Mouse (Mus musculus): ENCODE data around the gene Fam181a.

Gene Fam181a

DNA sequence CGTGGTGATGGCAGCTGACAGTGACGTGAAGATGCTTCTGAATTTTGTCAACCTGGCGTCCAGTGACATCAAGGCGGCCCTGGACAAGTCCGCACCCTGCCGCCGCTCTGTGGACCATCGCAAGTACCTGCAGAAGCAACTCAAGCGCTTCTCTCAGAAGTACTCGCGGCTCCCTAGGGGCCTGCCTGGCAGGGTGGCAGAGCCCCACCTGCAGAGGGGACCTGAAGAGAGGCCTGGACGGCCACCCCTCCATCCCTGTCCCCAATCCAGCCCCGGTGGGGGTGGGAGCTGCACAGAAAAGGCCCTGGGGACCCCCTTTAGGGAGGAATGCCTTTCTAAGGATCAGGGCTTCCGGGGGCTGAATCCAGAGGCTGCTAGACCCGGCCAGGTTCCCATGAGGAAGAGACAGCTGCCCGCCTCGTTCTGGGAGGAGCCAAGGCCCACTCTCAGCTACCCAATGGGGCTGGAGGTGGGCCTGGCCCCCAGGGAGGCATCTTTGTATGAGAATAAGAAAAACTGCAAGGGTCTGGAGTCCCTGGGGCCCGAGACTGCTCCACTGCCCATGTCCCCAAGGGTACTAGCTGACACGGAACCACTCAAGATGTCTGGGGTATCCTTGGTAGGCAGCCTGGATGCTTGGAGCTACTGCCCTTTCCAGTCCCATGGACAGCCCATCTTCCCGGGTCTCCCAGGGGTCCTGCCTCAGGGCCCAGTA, 5.2 kb downstream of the Fam181a start:
- no peak for DNase-seq

DNA sequence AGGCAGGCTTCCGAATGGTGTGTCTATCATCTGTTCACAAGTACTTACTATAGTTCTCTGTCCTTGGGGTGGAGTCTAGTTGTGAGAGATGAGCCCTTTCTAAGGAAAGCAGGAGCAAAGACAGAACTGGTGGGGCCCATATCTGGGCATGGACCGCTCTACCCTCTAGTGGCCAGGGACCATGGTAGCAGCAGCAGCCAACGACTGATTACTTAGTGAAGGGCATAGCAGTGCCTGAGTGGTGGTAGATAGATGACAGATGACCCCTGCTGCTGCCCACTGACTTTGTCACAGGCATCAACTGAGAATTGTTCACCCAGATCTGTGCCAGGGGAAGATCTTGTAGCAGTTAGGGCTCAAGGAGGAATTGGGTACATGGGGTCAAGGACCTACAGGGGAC, 12.0 kb downstream of the Fam181a start:
- DNase-seq = peak; percentile 65

DNA sequence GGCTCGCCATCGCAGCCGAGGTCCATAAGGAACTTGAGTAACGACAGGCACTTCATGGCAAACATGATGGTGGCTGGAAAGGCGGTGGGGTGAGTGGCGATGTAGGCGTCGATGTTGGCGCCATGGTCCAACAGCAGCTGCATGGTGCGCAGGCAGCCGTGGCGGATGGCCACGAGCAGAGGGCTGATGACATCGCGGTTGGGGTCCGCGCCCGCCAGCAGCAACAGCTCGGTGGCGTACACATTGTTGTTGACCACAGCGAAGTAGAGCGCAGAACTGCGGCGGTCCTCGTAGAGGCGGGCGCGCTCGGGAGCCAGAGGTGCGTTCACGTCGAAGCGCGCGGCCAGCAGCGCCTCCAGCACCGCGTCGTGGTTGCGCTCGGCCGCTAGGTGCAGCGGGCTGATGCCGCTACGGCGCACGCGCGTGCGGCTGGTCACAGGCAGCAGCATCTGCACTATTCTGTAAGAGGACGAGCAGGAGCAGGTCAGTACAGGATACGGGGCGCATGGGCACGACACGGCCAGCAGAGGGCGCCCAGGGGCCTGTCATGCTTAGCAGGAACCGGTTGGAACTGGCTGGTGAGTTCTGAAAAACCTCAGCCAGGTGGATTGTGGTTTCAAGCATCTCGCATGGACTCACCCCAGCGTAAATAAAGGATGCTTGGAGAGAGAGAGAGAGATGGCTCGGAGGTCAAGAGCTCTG, 14.5 kb downstream of the Fam181a start:
- peak; percentile 97 for DNase-seq

DNA sequence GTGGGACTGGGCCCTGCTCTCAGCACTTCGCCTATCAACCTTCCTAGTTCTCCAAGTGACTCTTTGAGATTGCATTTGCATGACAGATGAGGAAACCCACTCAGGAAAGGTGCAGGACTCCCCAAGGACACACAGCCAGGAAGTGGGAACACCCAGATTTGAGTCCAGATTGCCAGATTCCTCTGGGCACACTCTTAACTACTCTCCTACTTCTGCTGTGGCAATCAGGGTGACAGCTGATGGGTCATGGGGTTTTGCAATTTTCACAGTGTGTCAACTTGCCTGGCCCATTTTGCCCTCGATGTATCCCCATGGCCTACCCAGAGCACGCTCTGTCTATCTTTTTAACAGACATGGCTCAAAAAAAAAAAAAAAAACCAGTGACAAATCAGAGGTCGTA, 15.8 kb downstream of the Fam181a start:
- no peak for DNase-seq

DNA sequence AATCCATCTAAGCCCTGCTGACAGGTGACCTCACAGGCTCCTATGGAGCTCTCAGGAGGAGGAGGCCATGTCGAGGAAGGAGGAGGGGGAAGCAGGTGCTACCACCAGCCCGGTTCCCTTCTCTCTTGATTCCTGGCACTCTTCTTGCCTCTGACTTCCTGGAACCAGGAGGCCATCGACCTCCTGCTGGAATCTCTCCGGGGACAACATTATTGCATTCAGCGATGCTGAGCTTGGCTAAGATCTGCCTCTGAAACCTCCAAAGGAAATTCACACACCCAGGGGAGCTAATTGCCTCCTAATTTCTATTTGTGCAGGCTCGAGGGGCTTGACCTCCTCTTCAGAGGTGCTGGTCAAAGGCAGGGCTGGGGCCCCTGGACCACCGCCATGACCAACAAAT, 16.3 kb downstream of the Fam181a start:
- DNase-seq = no peak

DNA sequence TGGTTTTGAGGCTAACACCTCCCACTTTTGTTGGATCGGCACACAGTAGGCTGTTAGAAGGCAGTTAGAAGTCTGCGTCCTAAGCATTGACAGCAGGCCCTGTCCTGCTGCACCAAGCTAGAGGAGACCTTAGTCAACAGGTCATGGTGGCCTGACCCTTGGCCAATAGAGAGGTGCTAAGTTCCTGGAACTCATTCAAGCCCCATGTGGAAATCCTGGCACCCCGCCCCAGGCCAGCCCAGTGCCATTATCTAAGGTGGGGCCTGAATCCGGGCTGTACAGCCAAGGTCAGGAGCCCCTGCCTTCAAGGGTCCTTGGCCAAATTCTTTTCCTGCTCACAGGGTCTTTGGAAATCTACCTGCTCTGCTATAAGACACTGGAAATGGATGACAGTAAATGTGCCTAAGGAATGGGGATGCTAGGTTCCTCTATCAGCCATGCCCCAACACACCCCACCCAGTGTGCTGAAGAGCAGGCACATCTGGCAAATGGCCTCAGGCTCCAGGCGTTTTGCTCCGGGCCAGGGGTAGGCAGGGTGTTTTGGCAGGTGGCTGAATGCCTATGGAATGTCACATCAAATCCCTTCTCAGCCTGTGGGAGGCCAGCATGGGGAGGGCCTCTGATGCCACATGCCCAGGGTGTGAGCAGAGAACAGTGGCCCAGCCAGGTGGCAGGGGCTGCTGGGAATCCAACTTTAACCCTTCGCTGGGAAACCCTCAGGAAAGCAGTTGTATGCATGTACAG, 17.8 kb downstream of the Fam181a start:
- peak; percentile 22 for DNase-seq

DNA sequence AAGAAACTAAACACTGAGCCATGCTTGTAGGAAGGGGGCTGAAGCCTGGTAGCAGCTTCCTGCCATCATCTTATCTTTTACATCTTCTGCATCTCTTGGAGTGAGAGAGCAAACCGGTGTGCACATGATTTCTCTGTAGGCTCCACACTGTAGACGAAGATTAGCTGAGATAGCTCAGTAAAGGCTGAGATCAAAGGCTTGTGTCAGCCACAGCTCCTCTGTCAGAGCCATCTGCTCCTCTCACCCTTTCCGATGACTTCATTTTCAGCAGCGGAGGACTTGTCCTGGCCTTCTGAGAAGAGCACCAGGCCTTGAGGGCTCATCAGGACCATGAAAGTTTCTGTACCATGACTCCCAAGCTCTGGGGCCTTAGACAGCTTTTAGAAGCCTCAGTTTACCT, 20.7 kb downstream of the Fam181a start:
- peak; percentile 64 for DNase-seq

DNA sequence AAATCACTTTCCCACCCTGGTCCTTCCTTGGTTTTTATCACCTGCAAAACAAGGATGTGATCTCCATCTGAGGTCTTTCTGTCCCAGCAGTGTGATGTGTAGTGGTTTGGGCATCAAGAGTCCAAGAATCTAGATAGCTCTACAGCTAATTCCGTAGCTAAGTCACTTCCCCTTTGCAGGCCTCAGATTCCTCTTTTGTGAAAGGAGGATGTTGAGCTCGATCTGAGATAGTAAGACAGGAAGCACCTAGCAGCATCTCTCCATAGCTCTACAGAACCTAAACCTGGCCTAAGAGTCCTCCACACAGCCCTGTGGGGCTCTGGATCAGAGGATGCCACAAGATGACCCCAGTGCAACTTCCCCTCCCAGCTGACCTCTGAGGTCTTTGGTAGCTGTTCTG, 22.1 kb downstream of the Fam181a start:
- DNase-seq = no peak

- no peak for DNase-seq
Observed at GRCm38 (mm10) chr12:103333426-103333825, 22.7 kb downstream of the Fam181a start.

DNA sequence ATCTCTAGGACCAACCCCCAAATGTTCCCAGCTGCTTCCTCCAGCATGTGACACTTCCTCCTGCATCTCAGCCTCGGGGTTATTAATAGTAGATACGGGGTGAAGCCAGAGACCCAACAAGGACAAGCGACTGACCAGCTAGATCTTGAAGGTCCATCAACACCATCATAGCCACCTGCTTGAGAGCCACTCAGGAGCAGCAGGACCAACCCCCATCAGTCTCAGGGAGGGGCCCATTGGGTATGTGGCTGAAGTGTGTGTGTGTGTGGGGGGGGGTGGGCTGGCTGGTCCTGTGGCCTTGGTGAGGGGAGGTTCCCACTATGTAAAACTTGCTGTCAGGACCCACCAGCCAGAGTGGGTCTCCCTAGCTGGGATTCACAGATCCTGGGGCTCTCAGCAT, 26.0 kb downstream of the Fam181a start:
- no peak for DNase-seq

DNA sequence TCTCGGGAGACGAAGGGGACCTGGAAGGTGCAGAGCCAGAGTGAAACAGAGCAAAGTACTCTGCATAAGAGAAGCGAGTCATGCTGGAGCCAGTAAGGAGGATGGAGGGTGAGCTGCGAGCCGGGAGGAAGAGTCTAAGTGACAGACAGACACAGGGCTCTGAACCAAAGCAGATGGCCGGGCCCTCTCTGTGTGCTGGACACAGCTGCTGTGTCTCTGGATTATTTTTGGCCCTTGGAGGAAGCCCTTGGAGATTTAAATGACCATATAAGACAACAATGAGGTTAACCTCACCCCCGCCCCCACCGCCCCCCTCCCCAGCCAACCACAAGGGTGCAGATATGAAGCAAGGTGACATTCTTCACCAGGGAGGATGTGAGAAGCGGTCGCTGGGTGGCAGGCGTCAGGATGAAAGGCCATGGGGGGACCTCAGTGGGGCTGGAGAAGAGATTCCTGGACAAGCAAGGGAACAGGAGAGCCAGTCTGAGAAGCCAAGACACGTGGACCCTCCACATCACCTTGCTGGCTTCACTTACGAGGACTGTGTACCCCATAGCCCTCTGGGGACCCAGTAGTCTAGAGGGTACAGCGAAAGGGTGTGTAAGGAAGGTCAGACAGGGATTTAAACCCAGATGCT, 27.5 kb downstream of the Fam181a start:
- DNase-seq = no peak

GRCm38 (mm10) chr12:103341212-103341611, 30.4 kb downstream of the Fam181a start:
- DNase-seq = no peak

- DNase-seq = peak; percentile 62
Observed at GRCm38 (mm10) chr12:103343456-103343855, 32.7 kb downstream of the Fam181a start.

DNA sequence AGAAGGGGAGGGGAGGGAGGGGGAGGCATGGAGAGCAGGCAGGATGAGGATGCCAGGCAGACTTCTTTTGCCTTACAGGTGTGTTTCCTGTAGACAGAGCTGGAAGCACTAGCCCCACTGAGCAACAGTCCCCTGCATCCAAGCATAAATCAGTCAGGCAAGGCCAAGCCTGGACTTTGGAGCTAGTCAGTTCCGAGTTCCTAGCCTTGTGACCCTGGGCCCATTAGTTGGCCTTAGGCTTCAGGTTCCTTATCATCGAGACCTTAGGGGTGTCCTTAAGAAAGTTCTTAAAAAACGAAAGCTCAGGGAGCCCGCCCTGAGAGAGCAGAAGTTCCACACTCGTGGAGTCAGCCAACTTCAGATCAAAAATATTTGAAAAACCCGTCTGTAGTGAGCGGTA, 34.2 kb downstream of the Fam181a start:
- DNase-seq = no peak

DNA sequence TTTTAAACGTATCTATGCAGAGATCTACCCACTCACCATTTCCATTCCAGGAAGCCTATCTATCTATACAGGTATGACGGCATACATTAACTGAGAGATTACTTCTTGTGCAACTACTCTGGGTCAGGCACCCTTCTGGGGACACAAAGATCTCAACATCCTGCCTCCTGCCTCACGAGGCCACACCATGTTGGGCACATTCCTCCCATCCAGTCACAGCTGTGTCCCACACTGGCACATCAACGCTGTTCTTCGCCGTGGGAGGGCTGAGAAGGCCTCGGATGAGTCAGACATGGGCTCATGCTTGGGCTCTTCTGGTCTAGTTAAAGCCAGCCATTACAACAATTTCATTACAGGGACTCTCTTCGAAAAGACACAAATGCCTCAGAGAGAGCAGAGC, 36.2 kb downstream of the Fam181a start:
- DNase-seq = no peak

DNA sequence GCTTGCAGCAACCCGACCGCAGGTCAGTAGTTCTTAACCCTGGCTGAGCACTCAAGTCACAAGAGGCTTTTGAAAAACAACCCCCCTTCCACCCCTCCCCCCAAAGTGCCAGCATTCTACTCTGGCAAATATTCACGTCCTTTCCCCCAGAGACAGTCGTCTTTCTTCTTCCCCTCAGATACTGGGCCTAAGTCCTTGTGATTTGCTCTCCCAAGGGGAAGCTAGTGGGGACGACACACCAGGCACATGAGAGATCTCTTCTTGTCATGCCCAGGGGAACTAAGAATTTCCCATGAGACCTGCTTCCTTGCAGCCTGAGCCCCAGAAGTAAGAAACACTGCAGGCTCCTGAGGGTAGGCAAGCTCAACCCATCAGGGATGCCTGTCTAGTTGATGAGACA, 36.6 kb downstream of the Fam181a start:
- DNase-seq = no peak

GRCm38 (mm10) chr12:103348506-103348905, 37.7 kb downstream of the Fam181a start:
- DNase-seq = peak; percentile 94

DNA sequence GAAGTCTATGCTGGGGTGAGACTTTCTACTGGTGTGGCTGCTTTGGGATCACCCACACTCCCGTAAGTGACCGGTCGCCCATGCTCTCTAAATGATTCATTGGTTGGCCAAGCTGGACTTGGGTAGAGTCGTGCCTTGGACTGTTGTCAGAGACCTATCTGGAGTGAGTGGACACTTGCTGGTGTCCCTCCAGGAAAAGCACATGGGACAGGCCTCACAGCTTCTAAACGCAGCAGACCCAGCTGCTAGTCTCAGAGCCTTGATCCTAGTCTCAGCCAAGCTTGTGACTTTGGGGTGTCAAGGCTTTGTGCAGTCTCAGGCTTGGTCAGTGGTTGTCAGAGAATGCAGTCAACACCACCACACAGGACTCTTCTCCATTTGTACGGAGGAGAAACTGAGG, 42.0 kb downstream of the Fam181a start:
- DNase-seq = no peak

- peak; percentile 71 for DNase-seq
Observed at GRCm38 (mm10) chr12:103353538-103353937, 42.8 kb downstream of the Fam181a start.

DNA sequence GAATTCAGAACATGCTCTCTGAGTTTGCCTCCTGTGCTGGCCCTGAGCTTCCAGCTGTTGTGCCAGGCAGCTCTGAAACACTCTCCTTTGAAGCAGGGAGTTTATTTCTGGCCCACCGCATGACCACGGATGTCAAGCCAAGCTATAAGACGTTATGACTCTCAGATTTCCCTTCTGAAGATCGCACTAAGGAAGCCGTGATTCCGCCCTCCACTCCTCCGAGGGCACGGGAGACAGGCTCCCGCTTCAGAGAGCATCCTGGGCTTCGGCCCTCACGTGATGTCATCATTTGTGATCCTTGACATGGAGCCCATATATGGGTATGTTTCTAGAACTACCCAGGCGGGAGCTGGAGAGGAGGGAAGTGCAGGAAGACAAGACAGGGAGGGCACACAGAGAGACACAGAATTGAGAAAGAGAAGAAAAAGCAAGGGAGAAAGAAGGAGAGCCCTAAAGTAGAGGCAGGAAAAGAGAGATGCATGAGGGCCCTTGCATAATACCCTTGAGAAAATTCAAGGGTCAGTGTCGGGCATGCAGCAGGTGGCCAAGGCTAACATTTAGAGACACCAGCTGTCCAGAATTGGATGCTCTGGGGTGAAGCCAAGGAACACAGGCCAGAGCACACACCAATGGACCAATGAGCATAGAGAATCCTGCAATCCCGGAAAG, 45.1 kb downstream of the Fam181a start, which contains the start of gene Asb2:
Gene Asb2, minus strand, starts transcription at position 256 of the 669 bp plus-strand sequence.
- DNase-seq = no peak

DNA sequence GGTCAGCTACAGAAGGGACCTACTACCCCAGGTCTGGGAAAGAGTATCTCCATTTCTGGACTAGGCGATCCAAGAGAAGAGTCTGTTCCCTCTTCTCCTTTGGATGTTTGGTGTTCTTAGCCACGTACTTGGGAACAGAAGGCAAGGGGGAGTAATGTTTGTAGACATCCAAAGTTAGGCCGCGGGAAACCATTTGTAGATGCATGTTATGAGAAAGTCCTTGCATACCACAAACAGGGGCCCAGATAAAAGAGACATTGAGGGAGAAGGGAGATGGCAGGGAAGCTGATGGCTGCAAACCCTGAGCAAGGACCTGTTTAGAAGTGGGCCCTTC, 45.6 kb downstream of the Fam181a start:
- DNase-seq = no peak

DNA sequence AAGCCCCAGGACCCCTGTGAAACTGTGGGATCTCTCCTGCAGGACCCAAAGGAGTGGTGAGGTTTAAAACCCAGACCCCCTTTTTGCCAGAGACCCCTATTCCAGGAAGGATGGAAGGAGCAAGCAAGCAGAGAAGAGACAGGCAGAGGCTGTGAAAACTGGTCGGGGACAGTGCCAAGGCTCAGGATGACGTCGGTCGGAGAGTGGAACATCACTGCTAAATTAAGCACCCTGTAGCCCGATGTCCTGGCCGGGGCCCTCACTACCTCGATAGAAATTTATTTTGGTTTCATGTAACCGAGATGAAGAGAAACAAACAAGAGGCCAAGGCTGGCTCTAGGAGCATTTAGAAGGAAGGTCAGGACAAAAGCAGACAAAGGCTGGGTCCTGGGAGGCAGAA, 47.4 kb downstream of the Fam181a start:
- DNase-seq = no peak

Measured in thymus, postnatal 4 days (tissue).